Mouse (Mus musculus): Measurements from ENCODE around the gene Nxpe5.
"Not testable (repeated sequence)": the region's sequence is repeated elsewhere in the genome, so short reads cannot be mapped to it uniquely, and the experiment has no call there.

Nxpe5 gene

GRCm38 (mm10) chr5:138225700-138226099, at the start of gene Nxpe5:
TSS of gene Nxpe5 (plus strand) at chr5:138225898.
- no peak for DNase-seq

DNA sequence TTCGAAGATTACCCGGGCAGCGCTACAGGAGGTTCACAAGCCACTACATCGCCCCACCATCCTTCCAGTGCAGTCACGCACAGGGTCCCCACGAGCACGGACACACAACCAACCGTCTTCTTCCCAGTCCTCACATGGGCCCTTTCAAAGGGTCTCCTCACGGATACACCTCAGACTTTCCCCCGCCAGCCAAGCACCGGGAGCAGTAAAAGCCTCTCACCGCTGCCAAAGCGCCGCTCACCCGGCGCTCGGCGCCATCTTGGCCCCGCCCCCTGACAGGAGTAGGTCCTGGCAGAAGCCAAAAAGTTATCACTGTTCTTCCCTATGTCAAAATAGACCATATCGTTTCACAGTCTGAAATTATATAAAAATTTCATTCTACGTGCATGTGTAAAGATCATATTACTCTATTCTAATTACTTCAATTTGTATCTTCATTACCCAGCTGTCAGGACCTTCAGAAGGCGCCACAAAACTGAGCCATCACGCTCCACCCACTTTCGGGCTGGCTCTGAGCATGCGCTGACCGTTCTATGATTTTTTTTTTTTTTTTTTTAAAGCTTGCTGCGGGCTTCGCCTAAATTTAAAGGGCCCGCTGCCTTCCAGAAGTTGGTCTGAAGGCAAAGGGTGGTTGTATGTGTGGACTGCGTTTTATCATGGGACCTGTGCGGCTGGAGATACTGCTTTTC, 38.6 kb upstream of the Nxpe5 start, which contains the start of the genes Taf6 and Cnpy4:
Taf6 (minus strand) TSS at position 502 of the 689 bp plus-strand sequence.
Cnpy4 (plus strand) TSS at position 536 of the 689 bp plus-strand sequence.
- peak; percentile 86 for DNase-seq

GRCm38 (mm10) chr5:138187661-138188306, 37.9 kb upstream of the Nxpe5 start:
- DNase-seq: peak; percentile 73

DNA sequence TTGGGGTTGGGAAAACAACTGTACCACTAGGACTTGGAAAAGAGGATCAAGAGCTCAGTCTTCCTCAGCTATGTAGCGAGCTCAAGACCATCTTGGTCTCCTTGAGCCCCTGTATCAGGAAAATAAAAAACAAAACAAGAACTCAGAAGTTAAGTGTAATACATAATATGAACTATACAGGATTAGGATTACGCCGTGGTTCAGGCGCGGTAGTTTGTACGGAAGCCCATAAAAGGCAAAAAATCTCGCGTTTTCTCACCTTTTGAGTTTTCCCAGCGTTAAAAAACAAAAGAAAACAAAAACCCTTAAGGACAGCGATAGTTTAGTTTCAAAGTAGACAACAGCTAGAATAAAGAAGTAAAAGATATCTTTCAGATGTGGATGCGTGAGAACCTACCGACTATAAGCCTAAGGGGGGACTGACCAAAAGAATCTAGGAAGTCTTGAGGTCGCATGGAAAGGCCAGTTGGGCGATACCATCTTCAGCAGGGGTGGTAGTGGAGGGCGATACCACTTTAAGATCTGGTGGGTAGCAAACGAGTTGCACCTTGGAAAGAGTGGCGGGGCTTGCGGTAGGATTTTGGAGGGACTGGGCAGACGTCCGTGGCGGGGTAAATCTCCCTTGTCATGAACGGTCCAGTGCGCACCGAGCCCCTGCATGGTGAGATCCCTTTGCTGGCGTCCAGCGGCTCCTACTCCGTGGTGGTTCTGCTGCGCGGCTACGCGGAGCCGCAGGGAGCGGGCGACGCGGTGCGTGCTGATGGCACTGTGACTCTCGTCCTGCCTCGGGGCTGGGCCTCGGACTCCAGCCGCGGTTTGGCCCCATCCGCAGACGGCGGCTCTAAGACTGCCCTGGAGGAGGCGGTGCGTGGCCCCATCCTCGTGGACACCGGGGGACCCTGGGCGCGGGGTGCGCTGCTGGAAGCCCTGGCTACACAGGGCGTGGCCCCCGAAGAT, 31.6 kb upstream of the Nxpe5 start, which contains the start of gene Mblac1:
Mblac1 (plus strand) TSS at position 544 of the 957 bp plus-strand sequence.
- DNase-seq: peak; percentile 84

GRCm38 (mm10) chr5:138194755-138195345, 30.8 kb upstream of the Nxpe5 start:
- DNase-seq: no peak

- no peak for DNase-seq
Measured at GRCm38 (mm10) chr5:138195463-138195862, 30.2 kb upstream of the Nxpe5 start.

DNA sequence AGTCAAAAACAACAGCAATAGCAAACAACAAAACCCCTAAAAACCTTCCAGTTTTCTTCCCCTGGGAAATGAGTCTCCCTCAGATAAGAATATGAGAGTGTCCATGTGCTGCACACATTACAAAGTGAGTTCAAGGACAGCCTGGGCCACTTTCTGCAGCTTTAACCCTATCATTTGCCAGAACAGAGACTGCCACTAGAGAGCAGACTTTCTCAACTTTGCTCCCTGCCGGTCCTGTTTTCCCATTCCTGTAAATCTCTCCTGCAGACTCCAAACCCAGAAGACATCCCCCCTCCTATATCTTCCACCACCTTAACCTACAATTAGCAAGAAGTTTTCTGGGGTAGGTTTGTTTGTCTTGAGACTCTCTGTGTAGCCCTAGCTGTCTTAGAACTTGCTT, 26.1 kb upstream of the Nxpe5 start:
- no peak for DNase-seq

GRCm38 (mm10) chr5:138202086-138202485, 23.6 kb upstream of the Nxpe5 start:
- no peak for DNase-seq

- DNase-seq: no peak
Measured at GRCm38 (mm10) chr5:138207253-138207652, 18.4 kb upstream of the Nxpe5 start.

- no peak for DNase-seq
Measured at GRCm38 (mm10) chr5:138207873-138208272, 17.8 kb upstream of the Nxpe5 start.

GRCm38 (mm10) chr5:138216632-138217031, 9.1 kb upstream of the Nxpe5 start:
- DNase-seq: not testable (repeated sequence)

DNA sequence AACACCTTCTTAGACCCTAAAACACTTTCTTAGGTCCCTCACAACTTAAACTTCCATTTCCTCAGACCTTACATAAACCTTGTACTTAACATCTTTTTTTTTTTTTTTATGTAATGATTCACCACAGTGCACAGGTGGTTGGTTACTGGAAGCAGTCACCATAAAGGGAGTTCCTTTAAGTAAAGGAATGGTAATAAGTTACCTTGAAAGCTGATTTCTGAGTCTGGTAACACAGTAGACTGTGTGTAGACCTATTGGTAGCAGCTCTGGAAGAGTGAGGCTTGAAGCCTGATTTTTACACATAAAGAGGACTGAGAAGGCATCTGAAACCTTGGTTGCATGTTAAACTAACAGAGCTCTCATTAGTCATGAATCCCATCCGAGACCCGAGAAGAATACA, 5.8 kb upstream of the Nxpe5 start:
- no peak for DNase-seq

GRCm38 (mm10) chr5:138222111-138222510, 3.6 kb upstream of the Nxpe5 start:
- DNase-seq: peak; percentile 87

GRCm38 (mm10) chr5:138223287-138223686, 2.4 kb upstream of the Nxpe5 start:
- no peak for DNase-seq

GRCm38 (mm10) chr5:138226491-138226890, 793 bp downstream of the Nxpe5 start:
- DNase-seq: no peak

DNA sequence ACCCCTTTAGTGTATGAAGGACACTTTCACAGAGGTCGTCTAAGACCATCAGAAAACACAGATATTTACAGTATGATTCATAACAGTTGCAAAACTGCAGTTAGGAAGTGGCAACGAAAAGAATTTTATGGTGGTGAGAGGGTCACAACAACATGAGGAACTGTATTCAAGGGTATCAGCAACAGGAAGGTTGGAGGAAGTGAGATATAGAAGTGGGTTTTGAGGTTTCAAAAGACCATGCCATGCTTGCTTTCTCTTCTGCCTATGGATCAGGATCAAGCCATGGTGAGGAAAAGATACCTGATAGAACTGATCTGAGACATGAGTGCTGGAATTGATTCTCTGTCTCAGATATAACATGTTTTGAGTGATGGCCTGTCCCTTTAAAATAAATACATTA, 1.7 kb downstream of the Nxpe5 start:
- DNase-seq: no peak

DNA sequence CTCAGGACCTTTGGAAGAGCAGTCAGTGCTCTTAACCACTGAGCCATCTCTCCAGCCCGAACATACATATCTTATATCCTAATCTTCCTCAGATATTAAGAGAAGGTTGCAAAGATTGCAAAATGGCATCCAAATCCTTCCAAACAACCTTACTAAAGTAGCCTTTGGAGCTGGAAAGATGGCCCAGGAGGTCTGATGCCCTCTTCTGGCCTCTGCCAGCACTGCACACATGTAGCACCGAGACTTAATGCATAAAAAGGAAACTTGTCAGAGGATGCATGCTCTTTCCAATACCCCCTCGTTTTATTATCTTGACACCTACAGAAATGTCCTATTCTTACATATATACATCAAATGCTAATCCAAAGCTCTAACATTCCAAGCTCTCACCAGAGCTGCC, 2.3 kb downstream of the Nxpe5 start:
- peak; percentile 62 for DNase-seq

- DNase-seq: no peak
Measured at GRCm38 (mm10) chr5:138229511-138229910, 3.8 kb downstream of the Nxpe5 start.

DNA sequence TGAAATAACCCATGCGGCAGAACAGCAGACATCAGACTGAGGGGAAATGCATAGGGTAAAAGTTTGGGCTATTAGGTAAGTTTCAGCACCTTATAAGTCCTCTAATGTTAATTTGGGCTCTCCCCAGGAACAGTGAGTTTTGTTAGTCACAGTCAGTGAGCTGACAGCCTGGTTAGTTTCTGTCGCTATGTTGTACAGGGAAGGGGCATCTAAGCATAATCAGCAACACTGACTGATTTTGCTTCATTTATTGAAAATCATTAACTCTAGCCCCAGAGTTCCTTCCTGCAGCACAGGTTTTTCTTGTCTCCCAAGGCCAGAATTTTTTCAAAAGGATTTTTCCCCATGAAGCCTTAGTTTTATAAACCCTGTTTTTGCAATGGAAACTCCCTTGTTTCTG, 8.1 kb downstream of the Nxpe5 start:
- DNase-seq: no peak

DNA sequence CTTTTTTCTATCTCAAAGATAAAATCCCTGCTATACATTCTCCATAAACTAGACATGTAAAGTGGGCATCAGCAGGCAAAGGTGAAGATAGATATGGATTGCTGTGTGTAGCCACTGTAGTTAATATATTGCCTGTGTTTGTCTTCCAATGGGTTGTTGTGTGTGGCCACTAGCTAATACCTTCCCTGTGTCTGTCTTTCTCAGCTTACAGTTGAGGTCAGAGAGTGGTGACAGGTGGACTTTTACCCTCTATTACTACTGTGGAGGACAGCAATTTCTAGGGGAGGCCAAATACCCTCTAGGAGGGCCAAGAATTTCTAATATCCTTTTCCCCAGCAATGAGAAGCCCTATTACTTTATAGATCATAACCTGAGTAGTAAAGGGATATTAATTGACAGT, 8.5 kb downstream of the Nxpe5 start:
- no peak for DNase-seq

DNA sequence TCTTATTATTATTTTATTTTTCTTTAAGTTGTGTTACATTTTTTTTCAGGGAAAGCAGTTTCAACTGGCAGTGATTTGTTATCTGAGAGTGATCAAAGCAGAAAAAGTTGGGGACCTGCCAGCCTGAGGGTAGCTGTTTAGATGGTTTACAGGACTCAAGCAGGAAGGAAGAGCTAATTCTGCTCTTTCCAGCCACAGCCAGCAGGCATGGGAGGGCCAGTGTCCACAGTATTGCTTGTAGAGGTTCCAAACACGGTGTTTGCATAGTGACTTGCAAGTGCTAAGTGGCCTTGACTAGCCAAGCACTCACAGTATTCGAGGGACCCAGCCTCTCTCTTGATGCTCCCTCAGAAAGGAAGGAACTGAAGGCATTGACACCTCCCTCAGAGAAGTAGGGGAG, 15.8 kb downstream of the Nxpe5 start:
- DNase-seq: no peak

DNA sequence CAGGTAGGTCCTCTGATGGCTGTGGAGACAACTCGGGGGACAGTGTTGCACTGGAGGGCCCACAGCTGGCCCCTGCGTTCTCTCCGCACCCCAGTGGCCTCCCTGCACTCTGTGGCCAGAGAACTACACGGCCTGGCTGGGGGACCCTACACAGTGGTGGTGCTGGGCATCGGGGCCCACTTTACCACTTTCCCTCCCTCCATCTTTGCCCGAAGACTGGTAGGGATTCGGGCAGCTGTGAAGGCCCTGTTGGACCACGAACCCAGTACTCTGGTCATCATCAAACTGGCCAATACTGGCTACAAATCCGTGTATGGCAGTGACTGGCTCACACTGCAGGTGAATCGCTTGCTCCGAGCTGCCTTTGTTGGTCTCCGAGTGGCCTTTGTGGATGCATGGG, 25.4 kb downstream of the Nxpe5 start:
- DNase-seq: no peak

- DNase-seq: no peak
Measured at GRCm38 (mm10) chr5:138253061-138253460, 27.4 kb downstream of the Nxpe5 start.
